Mouse (Mus musculus) kidney, embryonic 14.5 days (tissue): ENCODE measurements around the gene Dydc1. TPM values are rescaled to one million over a fixed set of nuclear protein-coding genes. Genes with fewer than 3 reads are reported as not detected.

Experiments used
- ATAC-seq: fragments of 200-750 bp; cut with Nextera tagmentation; 2 replicates; pipeline ENCODE4 v1.8.0; 2017; ENCODE audit warnings: moderate number of reproducible peaks, mild to moderate bottlenecking, moderate TSS enrichment, moderate library complexity; ENCODE audit not compliant: low FRiP score, low TSS enrichment
- H3K27ac ChIP-seq: fragments of 300-500 bp; sonication (generic); 2 replicates; pipeline ENCODE4 v1.5.1; 2014; ENCODE audit warnings: low read depth, mild to moderate bottlenecking, low read length, moderate library complexity, mixed read lengths
- H3K27me3 ChIP-seq: fragments of 300-500 bp; sonication (generic); 2 replicates; pipeline ENCODE4 v1.6.1; 2014; ENCODE audit warnings: mild to moderate bottlenecking, low read length; ENCODE audit not compliant: control insufficient read depth, insufficient read depth
- H3K36me3 ChIP-seq: fragments of 300-500 bp; sonication (generic); 2 replicates; pipeline ENCODE4 v1.6.1; 2014; ENCODE audit warnings: low read length, mixed read lengths; ENCODE audit not compliant: control insufficient read depth, insufficient read depth
- H3K4me1 ChIP-seq: fragments of 300-500 bp; sonication (generic); 2 replicates; pipeline ENCODE4 v1.6.1; 2014; ENCODE audit warnings: low read length, mixed read lengths; ENCODE audit not compliant: control insufficient read depth, insufficient read depth
- H3K4me2 ChIP-seq: fragments of 300-500 bp; sonication (generic); replicated peaks from 2 replicates; pipeline ENCODE4 v1.6.1; 2014; ENCODE audit warnings: low read depth, mild to moderate bottlenecking, low read length
- H3K4me3 ChIP-seq: fragments of 300-500 bp; sonication (generic); 2 replicates; pipeline ENCODE4 v1.5.1; 2014; ENCODE audit warnings: mild to moderate bottlenecking, low read length
- H3K9ac ChIP-seq: fragments of 300-500 bp; sonication (generic); 2 replicates; pipeline ENCODE4 v1.6.1; 2014; ENCODE audit warnings: low read depth, mild to moderate bottlenecking, low read length, moderate library complexity
- H3K9me3 ChIP-seq: fragments of 300-500 bp; sonication (generic); 2 replicates; pipeline ENCODE4 v1.6.1; 2016; ENCODE audit warnings: low read length; ENCODE audit not compliant: control insufficient read depth
- WGBS: fragments of 180-500 bp; shearing (Covaris S2); extraction: QIAGEN DNeasy Blood & Tissue Kit; methylation state at CpG from one replicate; pipeline ENCODE4 v1.1.7; 2014; 5-methylcytosine and 5-hydroxymethylcytosine counted together
- polyA plus RNA-seq: library from polyadenylated mRNA; unstranded; fragments of >200 nt; fragmentation: Nextera tagmentation; extraction: Ambion mirVana; gene quantifications from 2 replicates; pipeline ENCODE4 v1.2.1, GENCODE M21; 2014

Dydc1 gene
- not detected in 2 replicates for polyA plus RNA-seq

DNA sequence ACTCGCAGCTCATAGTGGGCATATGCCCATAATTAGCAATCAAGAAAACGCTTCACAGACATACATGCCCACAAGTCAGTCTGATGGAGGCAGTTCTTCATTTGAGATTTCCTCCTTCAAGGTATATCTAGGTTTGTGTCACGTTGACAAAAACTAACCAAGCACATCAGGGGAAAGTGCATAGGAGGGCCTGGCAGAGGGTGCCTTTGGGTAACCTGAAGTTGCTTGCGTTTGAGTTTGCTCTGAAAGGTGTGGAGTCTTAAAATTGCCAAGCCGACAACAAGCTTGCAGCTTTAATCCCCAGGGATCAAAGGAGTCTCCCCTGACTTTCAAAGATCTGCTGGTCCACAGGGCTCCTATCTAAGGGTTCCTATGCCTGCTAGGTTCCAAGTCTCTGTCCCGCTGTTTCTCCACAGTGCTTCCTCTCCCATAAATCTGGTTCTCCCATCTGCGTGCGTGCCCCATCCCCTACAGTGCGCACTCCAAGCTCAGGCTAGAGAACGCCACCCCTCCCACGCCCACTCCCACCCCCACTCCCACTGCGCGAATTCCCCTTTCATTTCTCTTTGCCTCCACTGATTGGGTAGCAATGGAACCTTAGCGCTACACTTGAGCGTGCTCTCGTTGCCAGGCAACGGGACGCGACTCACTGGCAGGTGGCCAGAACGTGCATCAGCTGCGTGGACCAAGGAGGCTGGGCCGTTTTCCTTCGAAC is at the start of gene Dydc1:
Dydc1 (plus strand) TSS at position 683 of the 715 bp plus-strand sequence.
- Histone ChIP-seq H3K4me2 (peak within 1 kb of the TSS; percentile 49), H3K27ac (no peak within 1 kb of the TSS), H3K4me1 (no peaks in the 10 kb centered on the region), H3K9ac (no peak within 1 kb of the TSS), H3K36me3 (no peaks in the 10 kb centered on the region), H3K27me3 (no peaks in the 10 kb centered on the region), H3K9me3 (no peaks in the 10 kb centered on the region), H3K4me3 (peak within 1 kb of the TSS; percentile 39)
- WGBS = 10% methylated on average over 23 of the region's 23 CpGs
- ATAC-seq = peak; percentile 91

- Histone ChIP-seq H3K4me2 (no peak overlapping the region), H3K4me3 (no peak overlapping the region), H3K4me1 (no peaks in the 10 kb centered on the region), H3K36me3 (no peaks in the 10 kb centered on the region), H3K9me3 (no peaks in the 10 kb centered on the region), H3K9ac (no peak overlapping the region), H3K27me3 (no peaks in the 10 kb centered on the region), H3K27ac (no peak overlapping the region)
- no peak for ATAC-seq
- 76% methylated on average over 2 of the region's 2 CpGs for WGBS
Measured at GRCm38 (mm10) chr14:41025087-41025486, 47.6 kb upstream of the Dydc1 start.

DNA sequence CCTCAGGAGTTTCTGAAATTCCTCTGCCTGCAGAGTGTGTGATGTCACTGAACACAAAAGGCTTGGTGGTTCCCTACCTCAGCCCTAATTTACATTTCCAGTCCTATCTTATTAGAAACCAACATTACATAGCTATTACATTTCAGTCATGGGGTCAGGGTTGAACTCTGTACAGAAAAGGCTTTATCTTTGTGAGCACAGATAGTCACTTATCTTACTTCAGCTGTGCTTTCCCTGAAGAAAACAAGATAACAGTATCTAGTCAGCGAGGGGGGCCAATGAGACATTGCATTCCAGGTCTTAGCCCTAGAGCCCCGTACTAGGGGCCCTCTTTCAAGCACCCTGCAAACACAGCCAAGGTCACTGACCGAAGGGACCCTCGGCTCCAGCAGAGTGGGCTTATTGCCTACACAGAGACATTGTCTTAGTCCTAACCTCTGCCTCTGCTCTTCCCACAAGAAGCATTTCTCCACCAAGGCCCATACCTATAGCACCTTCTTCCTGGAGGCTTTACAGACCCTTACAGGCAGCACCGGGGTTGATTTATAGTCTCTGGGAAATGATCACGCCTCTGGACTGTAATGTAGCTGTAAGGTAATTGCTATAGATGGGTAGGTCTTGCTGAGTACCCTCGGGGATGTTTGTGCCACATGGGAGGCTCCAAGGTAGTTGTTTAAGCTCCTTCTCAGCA is 47.0 kb upstream of the Dydc1 start:
- WGBS = 68% methylated on average over 7 of the region's 7 CpGs
- ATAC-seq = no peak

GRCm38 (mm10) chr14:41029303-41029702 is 43.4 kb upstream of the Dydc1 start:
- WGBS = 71% methylated on average over 4 of the region's 4 CpGs
- H3K9ac ChIP-seq = no peak overlapping the region

More for the DNA sequence above, 47.0 kb upstream of the Dydc1 start:
- no peak overlapping the region for H3K27ac ChIP-seq
- no peaks in the 10 kb centered on the region for H3K27me3 ChIP-seq
- H3K4me1 ChIP-seq = no peaks in the 10 kb centered on the region
- H3K4me2 ChIP-seq = no peak overlapping the region
- H3K9me3 ChIP-seq = no peaks in the 10 kb centered on the region
- H3K4me3 ChIP-seq = no peak overlapping the region
- no peaks in the 10 kb centered on the region for H3K36me3 ChIP-seq
- no peak overlapping the region for H3K9ac ChIP-seq

GRCm38 (mm10) chr14:41030989-41031513 is 41.7 kb upstream of the Dydc1 start:
- H3K4me1 ChIP-seq = no peaks in the 10 kb centered on the region
- no peaks in the 10 kb centered on the region for H3K27me3 ChIP-seq
- no peak for ATAC-seq
- H3K4me2 ChIP-seq = no peak overlapping the region
- H3K36me3 ChIP-seq = no peaks in the 10 kb centered on the region
- 70% methylated on average over 6 of the region's 6 CpGs for WGBS
- no peaks in the 10 kb centered on the region for H3K9me3 ChIP-seq
- no peak overlapping the region for H3K27ac ChIP-seq
- H3K9ac ChIP-seq = no peak overlapping the region
- H3K4me3 ChIP-seq = no peak overlapping the region

More at GRCm38 (mm10) chr14:41029303-41029702, 43.4 kb upstream of the Dydc1 start:
- no peaks in the 10 kb centered on the region for H3K9me3 ChIP-seq
- no peak overlapping the region for H3K4me3 ChIP-seq
- ATAC-seq = no peak
- no peaks in the 10 kb centered on the region for H3K36me3 ChIP-seq
- H3K27ac ChIP-seq = no peak overlapping the region
- H3K27me3 ChIP-seq = no peaks in the 10 kb centered on the region
- H3K4me1 ChIP-seq = no peaks in the 10 kb centered on the region
- no peak overlapping the region for H3K4me2 ChIP-seq

DNA sequence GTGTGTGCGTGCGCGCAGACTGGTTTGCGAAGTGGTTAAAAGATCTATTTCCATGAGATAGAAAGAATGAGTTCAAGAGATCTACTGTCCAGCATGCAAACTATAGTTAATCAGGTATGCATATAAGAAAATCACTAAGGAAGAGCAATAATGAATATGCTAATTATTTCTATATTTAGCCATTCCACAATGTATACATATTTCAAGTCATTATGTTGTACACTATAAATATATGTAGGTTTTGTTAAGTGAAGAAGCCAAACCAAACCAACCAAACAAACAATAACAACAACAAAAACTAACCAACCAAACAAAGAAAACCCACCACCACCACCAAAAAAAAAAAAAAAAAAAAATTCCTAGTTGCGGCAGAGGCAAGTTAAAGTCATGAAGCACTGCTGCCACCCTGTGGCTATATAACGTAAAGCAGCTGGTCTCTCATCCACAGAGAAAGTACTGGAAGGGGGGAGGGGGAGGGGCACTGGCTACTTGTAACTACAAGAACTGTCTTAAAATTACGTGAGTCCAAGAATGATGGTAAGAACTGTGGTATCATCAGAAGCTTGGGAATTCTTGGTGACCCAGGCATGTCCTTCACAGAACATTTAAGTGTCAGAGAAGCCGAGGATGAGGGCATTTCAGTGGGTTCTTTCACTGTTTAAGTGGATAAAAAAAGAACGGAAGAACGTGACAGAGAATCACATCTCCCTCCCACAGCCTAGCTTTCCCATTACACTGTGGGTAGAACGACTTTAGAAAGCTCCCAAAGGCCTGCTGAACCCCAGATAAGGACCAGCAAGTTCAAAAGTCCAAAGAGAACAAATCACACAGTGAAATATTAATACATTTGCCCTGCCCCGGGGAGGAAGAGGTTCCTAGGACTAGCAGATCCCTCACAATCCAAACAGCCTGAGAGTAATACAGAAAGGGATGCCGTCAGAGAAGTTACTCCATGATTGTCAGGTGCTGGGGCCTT is 39.3 kb upstream of the Dydc1 start:
- no peaks in the 10 kb centered on the region for H3K27me3 ChIP-seq
- no peaks in the 10 kb centered on the region for H3K4me1 ChIP-seq
- no peaks in the 10 kb centered on the region for H3K9me3 ChIP-seq
- H3K4me2 ChIP-seq = no peak overlapping the region; the same call in 1 of the 2 replicates
- WGBS = 56% methylated on average over 13 of the region's 13 CpGs
- no peak overlapping the region for H3K4me3 ChIP-seq
- H3K36me3 ChIP-seq = no peaks in the 10 kb centered on the region
- peak; percentile 53; the same call in 1 of the 2 replicates for ATAC-seq
- no peak overlapping the region for H3K27ac ChIP-seq
- no peak overlapping the region for H3K9ac ChIP-seq

GRCm38 (mm10) chr14:41035146-41035798 is 37.4 kb upstream of the Dydc1 start:
- peak; percentile 48; the same call in 1 of the 2 replicates for ATAC-seq
- no peak overlapping the region for H3K27ac ChIP-seq
- WGBS = 36% methylated on average over 6 of the region's 6 CpGs
- no peaks in the 10 kb centered on the region for H3K27me3 ChIP-seq
- H3K36me3 ChIP-seq = no peaks in the 10 kb centered on the region
- no peak overlapping the region for H3K9ac ChIP-seq
- H3K4me1 ChIP-seq = no peaks in the 10 kb centered on the region
- no peaks in the 10 kb centered on the region for H3K9me3 ChIP-seq
- no peak overlapping the region for H3K4me3 ChIP-seq
- no peak overlapping the region for H3K4me2 ChIP-seq

DNA sequence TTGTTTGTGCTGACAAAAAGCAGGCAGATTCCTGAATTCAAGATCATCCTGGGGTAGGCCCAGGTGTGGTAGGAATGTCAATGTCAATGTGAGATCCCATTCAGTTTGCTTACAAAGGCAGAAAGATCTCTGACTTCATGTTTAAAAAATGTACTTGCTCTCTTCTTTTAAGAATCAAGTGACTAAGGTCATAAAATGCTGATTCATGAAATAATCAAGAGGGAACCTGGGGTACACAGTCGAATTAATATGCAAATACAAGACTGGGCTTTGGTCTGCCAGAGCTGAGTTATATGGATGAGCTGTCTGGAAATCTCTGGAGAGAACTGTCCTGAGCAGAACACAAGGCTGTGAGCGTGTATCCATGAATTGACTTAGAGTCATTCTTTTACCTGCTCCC is 25.3 kb upstream of the Dydc1 start:
- ATAC-seq = no peak
- no peak overlapping the region for H3K27ac ChIP-seq
- H3K9me3 ChIP-seq = no peaks in the 10 kb centered on the region
- no peak overlapping the region for H3K4me3 ChIP-seq
- H3K9ac ChIP-seq = no peak overlapping the region
- H3K4me1 ChIP-seq = no peaks in the 10 kb centered on the region
- no peaks in the 10 kb centered on the region for H3K36me3 ChIP-seq
- no peaks in the 10 kb centered on the region for H3K27me3 ChIP-seq
- WGBS = 89% methylated on average over 2 of the region's 2 CpGs
- H3K4me2 ChIP-seq = no peak overlapping the region
